Mouse (Mus musculus) lung, postnatal 0 days (tissue): ENCODE results near the gene Mmp25.

Experiments used
- CTCF ChIP-seq: IDR thresholded peaks from 2 replicates; pipeline ENCODE4 v1.5.1; 2016; ENCODE audit warnings: antibody characterized with exemption, mild to moderate bottlenecking
- EP300 ChIP-seq: IDR thresholded peaks from 2 replicates; pipeline ENCODE4 v1.6.1; 2016; ENCODE audit warnings: antibody characterized with exemption, mild to moderate bottlenecking, control low read depth

DNA sequence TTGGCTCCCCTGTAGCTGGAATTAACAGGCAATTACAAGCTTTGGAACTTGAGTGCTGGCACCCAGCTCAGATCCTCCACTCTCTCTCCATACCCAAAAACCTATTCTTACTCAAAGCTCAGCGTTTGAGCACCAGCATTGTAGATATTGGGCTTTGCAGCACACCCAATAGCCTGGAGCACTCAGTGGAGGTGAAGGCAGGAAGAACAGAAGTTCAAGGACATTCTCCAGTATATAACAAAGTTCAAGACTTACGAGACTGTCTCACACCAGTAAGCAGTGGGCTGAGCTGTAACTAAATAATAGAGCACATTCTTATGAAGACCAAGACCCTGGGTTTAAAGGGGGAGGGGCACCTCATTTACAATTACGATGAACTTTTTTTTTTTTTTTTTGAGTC lies 27.7 kb upstream of the Mmp25 start:
- no peak for TF ChIP-seq EP300
- no peak for TF ChIP-seq CTCF
